Mouse (Mus musculus) intestine, postnatal 0 days (tissue): ENCODE results near the gene Nus1. TPM values are rescaled to one million over a fixed set of nuclear protein-coding genes. Genes with fewer than 3 reads are reported as not detected.

Experiments used
- ATAC-seq: fragments of 200-750 bp; cut with Nextera tagmentation; 2 replicates; pipeline ENCODE4 v1.8.0; 2017; ENCODE audit warnings: mild to moderate bottlenecking, moderate TSS enrichment, moderate library complexity
- H3K27ac ChIP-seq: fragments of 300-500 bp; sonication (generic); 2 replicates; pipeline ENCODE4 v1.5.1; 2014; ENCODE audit warnings: mild to moderate bottlenecking, low read depth, low read length, moderate library complexity
- H3K27me3 ChIP-seq: fragments of 300-500 bp; sonication (generic); replicated peaks from 2 replicates; pipeline ENCODE4 v1.6.1; 2014; ENCODE audit warnings: low read length, mixed read lengths; ENCODE audit not compliant: control insufficient read depth, insufficient read depth
- H3K36me3 ChIP-seq: fragments of 300-500 bp; sonication (generic); 2 replicates; pipeline ENCODE4 v1.6.1; 2014; ENCODE audit warnings: mild to moderate bottlenecking, moderate library complexity; ENCODE audit not compliant: control insufficient read depth, insufficient read depth
- H3K4me1 ChIP-seq: fragments of 300-500 bp; sonication (generic); replicated peaks from 2 replicates; pipeline ENCODE4 v1.6.1; 2014; ENCODE audit warnings: antibody characterized with exemption, low read length, mixed read lengths; ENCODE audit not compliant: control insufficient read depth, insufficient read depth
- H3K4me2 ChIP-seq: fragments of 300-500 bp; sonication (generic); replicated peaks from 2 replicates; pipeline ENCODE4 v1.6.1; 2014; ENCODE audit warnings: low read depth, mild to moderate bottlenecking, moderate library complexity
- H3K4me3 ChIP-seq: fragments of 300-500 bp; sonication (generic); 2 replicates; pipeline ENCODE4 v1.5.1; 2014; ENCODE audit warnings: low read depth, low read length
- H3K9ac ChIP-seq: fragments of 300-500 bp; sonication (generic); 2 replicates; pipeline ENCODE4 v1.6.1; 2014; ENCODE audit warnings: mild to moderate bottlenecking, low read depth, low read length
- H3K9me3 ChIP-seq: fragments of 300-500 bp; sonication (generic); 2 replicates; pipeline ENCODE4 v1.6.1; 2016; ENCODE audit warnings: mixed run types; ENCODE audit not compliant: control insufficient read depth
- CTCF ChIP-seq: sonication (generic); IDR thresholded peaks from 2 replicates; pipeline ENCODE4 v1.5.1; 2016; ENCODE audit warnings: low read depth, mild to moderate bottlenecking, control low read depth, antibody characterized with exemption, moderate library complexity
- WGBS: fragments of 180-500 bp; shearing (Covaris S2); extraction: QIAGEN DNeasy Blood & Tissue Kit; methylation state at CpG from one replicate; pipeline ENCODE4 v1.1.7; 2014; 5-methylcytosine and 5-hydroxymethylcytosine counted together
- polyA plus RNA-seq: library from polyadenylated mRNA; unstranded; fragments of >200 nt; fragmentation: Nextera tagmentation; extraction: Ambion mirVana; gene quantifications from 2 replicates; pipeline ENCODE4 v1.2.1, GENCODE M21; 2015

Nus1 gene
- polyA plus RNA-seq, 1 experiment from 2014 or later, result 24.7 TPM

GRCm38 (mm10) chr10:52434836-52435235, 17.5 kb downstream of the Nus1 start:
- H3K27ac ChIP-seq, result no peak overlapping the region
- no peak overlapping the region for H3K4me3 ChIP-seq
- ATAC-seq, result no peak
- no peaks in the 10 kb centered on the region for H3K9me3 ChIP-seq
- H3K4me2 ChIP-seq, result no peak overlapping the region
- WGBS, result 94% methylated on average over 8 of the region's 8 CpGs
- no peak for TF ChIP-seq CTCF
- H3K9ac ChIP-seq, result no peak overlapping the region
- H3K4me1 ChIP-seq, result no peaks in the 10 kb centered on the region
- H3K27me3 ChIP-seq, result no peaks in the 10 kb centered on the region
- peaks cover 60% of the 10 kb centered on the region for H3K36me3 ChIP-seq

GRCm38 (mm10) chr10:52460614-52461013, 43.3 kb downstream of the Nus1 start:
- Histone ChIP-seq H3K36me3 (no peaks in the 10 kb centered on the region), H3K4me3 (no peak overlapping the region), H3K9ac (no peak overlapping the region), H3K4me2 (no peak overlapping the region), H3K4me1 (no peaks in the 10 kb centered on the region), H3K9me3 (no peaks in the 10 kb centered on the region), H3K27me3 (no peaks in the 10 kb centered on the region), H3K27ac (no peak overlapping the region)
- TF ChIP-seq CTCF, result no peak
- WGBS, result 74% methylated on average over 2 of the region's 2 CpGs
- no peak for ATAC-seq

- no peaks in the 10 kb centered on the region for H3K4me1 ChIP-seq
- no peak overlapping the region for H3K4me2 ChIP-seq
- ATAC-seq, result no peak
- no peaks in the 10 kb centered on the region for H3K27me3 ChIP-seq
- no peak overlapping the region for H3K4me3 ChIP-seq
- WGBS, result 56% methylated on average over 7 of the region's 7 CpGs
- H3K9ac ChIP-seq, result no peak overlapping the region
- H3K36me3 ChIP-seq, result no peaks in the 10 kb centered on the region
- H3K9me3 ChIP-seq, result no peaks in the 10 kb centered on the region
- TF ChIP-seq CTCF, result no peak
- H3K27ac ChIP-seq, result no peak overlapping the region
These were observed 46.8 kb downstream of the Nus1 start for GRCm38 (mm10) chr10:52463941-52464739.

GRCm38 (mm10) chr10:52471520-52471919, 54.2 kb downstream of the Nus1 start:
- Histone ChIP-seq H3K27ac (no peak overlapping the region), H3K9me3 (no peaks in the 10 kb centered on the region), H3K4me1 (no peaks in the 10 kb centered on the region), H3K9ac (no peak overlapping the region), H3K4me2 (no peak overlapping the region), H3K27me3 (no peaks in the 10 kb centered on the region), H3K4me3 (no peak overlapping the region), H3K36me3 (no peaks in the 10 kb centered on the region)
- TF ChIP-seq CTCF, result no peak
- no peak for ATAC-seq
- WGBS, result 70% methylated on average over 4 of the region's 4 CpGs

Other genes starting within 250 kb of the Nus1 start
- gene Ros1, start 222.3 kb upstream of the Nus1 start, polyA plus RNA-seq, result 7.8 and 9.5 TPM in 2 replicates
- gene Dcbld1, start 183.9 kb upstream of the Nus1 start, polyA plus RNA-seq, result 36.7 and 37.3 TPM in 2 replicates
- gene Gm26741, start 58.8 kb upstream of the Nus1 start, polyA plus RNA-seq, result not detected in 2 replicates
- gene Gopc, start 35.4 kb upstream of the Nus1 start, polyA plus RNA-seq, result 10.3 and 10.4 TPM in 2 replicates
- 0.18 and 0.80 TPM in 2 replicates for gene Nepn, start 28.6 kb upstream of the Nus1 start, polyA plus RNA-seq